Mouse (Mus musculus) gastrocnemius, postnatal 10 days (tissue): ENCODE measurements around the gene Gdpd3. TPM values are rescaled to one million over a fixed set of nuclear protein-coding genes. Genes with fewer than 3 reads are reported as not detected.
"Not testable (repeated sequence)": the region's sequence is repeated elsewhere in the genome, so short reads cannot be mapped to it uniquely, and the experiment has no call there.

Source experiments
- DNase-seq: peaks from one replicate; pipeline ENCODE4 v3.0.0; 2021; ENCODE audit warnings: mixed read lengths
- long read RNA-seq, 2 experiments: library from polyadenylated mRNA; stranded (forward); transcript quantifications; one replicate each; pipeline ENCODE4 v2.0.0; 2021
- total RNA-seq, 2 experiments: library from RNA; stranded (reverse); gene quantifications; 2 replicates each; pipeline ENCODE4 v1.2.3; 2021

Gdpd3 gene
- total RNA-seq = 1 to 10 TPM; 1.0 to 4.0 TPM
- long read RNA-seq, experiment 1, partial matches to known transcripts = 0 of 3 reads
- long read RNA-seq, experiment 1, other reads (novel, unspliced or antisense) = 3 of 3 reads
- long read RNA-seq, experiment 2, partial matches to known transcripts = 0 of 1 reads
- long read RNA-seq, experiment 2, other reads (novel, unspliced or antisense) = 1 of 1 reads

GRCm38 (mm10) chr7:126766201-126766600 is at the start of gene Gdpd3:
TSS of gene Gdpd3 (plus strand) at chr7:126766334.
- DNase-seq = no peak

GRCm38 (mm10) chr7:126717566-126717965 is 48.6 kb upstream of the Gdpd3 start:
- no peak for DNase-seq

GRCm38 (mm10) chr7:126718787-126719337 is 47.3 kb upstream of the Gdpd3 start:
- no peak for DNase-seq

- DNase-seq = no peak
These were observed 44.5 kb upstream of the Gdpd3 start for GRCm38 (mm10) chr7:126721635-126722034.

GRCm38 (mm10) chr7:126725077-126725476 is 41.1 kb upstream of the Gdpd3 start:
- no peak for DNase-seq

GRCm38 (mm10) chr7:126725667-126726066 is 40.5 kb upstream of the Gdpd3 start:
- no peak for DNase-seq

- not testable (repeated sequence) for DNase-seq
These were observed 35.8 kb upstream of the Gdpd3 start for GRCm38 (mm10) chr7:126730256-126730789.

- DNase-seq = no peak
These were observed 30.0 kb upstream of the Gdpd3 start for GRCm38 (mm10) chr7:126736122-126736521.

- DNase-seq = no peak
These were observed 26.6 kb upstream of the Gdpd3 start for GRCm38 (mm10) chr7:126739551-126739950.

GRCm38 (mm10) chr7:126740132-126740735 is 25.9 kb upstream of the Gdpd3 start:
- no peak for DNase-seq

- DNase-seq = no peak
These were observed 25.2 kb upstream of the Gdpd3 start for GRCm38 (mm10) chr7:126740977-126741376.

GRCm38 (mm10) chr7:126741452-126741851 is 24.7 kb upstream of the Gdpd3 start:
- DNase-seq = no peak

GRCm38 (mm10) chr7:126741964-126742482 is 24.1 kb upstream of the Gdpd3 start:
- no peak for DNase-seq

GRCm38 (mm10) chr7:126746066-126746465 is 20.1 kb upstream of the Gdpd3 start:
- DNase-seq = no peak

- DNase-seq = no peak
These were observed 19.3 kb upstream of the Gdpd3 start for GRCm38 (mm10) chr7:126746798-126747197.

GRCm38 (mm10) chr7:126748824-126749223 is 17.3 kb upstream of the Gdpd3 start:
- no peak for DNase-seq

- no peak for DNase-seq
These were observed 16.4 kb upstream of the Gdpd3 start for GRCm38 (mm10) chr7:126749582-126750343.

GRCm38 (mm10) chr7:126754866-126755265 is 11.3 kb upstream of the Gdpd3 start:
- peak; percentile 74 for DNase-seq

GRCm38 (mm10) chr7:126758539-126758938 is 7.6 kb upstream of the Gdpd3 start:
- DNase-seq = no peak

- DNase-seq = peak; percentile 88
These were observed 7.0 kb upstream of the Gdpd3 start, which contains the start of gene Mapk3 for GRCm38 (mm10) chr7:126759050-126759671. TSS of gene Mapk3 (plus strand) at chr7:126759601.

- DNase-seq = no peak
These were observed 6.3 kb upstream of the Gdpd3 start for GRCm38 (mm10) chr7:126759672-126760390.
